Mouse (Mus musculus): ENCODE measurements at regions not wholly inside any gene's neighbourhood (a gene's known extent, or its start where the extent isn't known, plus 50 kb on each side); places are given as distances from the start of the nearest gene placed in this dataset.
"Not testable (repeated sequence)": the region's sequence is repeated elsewhere in the genome, so short reads cannot be mapped to it uniquely, and the experiment has no call there.

DNA sequence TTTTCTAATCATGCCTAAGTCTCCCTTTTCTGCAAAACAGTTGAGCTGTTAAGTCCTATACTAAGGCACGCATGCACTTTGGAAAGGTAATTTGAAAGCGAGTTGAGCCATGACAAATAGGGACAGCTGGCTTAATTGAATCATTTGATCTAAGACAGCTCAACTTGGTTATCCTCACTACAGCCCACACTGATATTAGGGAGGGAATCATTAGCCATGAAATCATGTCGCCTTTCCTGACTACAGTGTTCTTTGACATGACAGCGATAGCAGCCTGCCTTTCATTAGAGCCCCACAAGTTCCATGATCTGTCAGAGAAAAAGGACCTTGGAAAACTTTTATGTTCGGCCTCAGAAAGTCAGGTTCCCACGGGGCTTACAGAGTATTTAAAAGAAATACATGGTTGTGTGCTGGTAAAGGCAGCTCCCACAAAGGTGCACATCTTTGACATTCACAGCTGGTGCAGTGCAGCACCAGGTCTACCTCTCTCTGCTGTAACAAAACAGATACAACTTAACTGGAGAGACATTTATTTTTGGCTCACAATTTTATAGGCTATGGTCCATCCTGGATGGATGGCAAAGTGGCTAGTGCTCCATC, 803.5 kb downstream of the Cypt12 start:
- DNase-seq, result no peak

DNA sequence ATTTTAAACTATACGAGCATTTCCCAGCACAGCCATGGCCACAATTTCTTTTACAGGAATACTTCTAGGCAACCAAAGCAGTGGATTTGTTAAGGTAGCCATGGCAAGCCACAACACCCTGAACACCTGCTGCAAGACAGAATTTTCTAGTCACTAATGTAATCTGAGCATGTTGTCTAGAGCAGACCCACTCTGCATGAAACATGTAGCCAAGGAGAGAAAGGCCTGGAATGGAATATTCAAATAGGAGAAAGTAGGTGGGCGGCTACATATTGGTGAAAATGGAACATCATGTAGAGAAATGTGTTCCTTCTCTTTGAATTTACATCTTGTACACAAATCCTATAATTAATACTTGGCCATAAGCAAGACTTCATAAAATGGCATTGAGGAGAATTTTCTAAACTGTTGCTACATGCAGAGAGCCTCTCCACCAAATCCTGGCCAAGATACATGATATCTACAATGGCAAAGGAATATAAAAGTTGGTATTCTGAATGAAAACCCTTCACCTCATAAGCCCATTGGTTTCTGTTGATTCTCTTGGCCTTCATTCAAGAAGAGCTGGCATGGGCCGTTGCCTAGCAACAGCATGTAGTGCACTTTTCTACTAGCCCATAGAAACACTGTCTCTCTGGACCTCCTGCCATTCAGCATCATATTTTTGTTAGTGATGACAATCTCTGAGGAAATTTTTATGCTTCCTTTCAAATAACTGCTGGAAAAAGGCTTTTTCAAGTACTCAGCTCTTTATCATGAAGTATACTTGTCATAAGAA, 816.3 kb downstream of the Cypt12 start:
- DNase-seq, result peak; percentile 14

DNA sequence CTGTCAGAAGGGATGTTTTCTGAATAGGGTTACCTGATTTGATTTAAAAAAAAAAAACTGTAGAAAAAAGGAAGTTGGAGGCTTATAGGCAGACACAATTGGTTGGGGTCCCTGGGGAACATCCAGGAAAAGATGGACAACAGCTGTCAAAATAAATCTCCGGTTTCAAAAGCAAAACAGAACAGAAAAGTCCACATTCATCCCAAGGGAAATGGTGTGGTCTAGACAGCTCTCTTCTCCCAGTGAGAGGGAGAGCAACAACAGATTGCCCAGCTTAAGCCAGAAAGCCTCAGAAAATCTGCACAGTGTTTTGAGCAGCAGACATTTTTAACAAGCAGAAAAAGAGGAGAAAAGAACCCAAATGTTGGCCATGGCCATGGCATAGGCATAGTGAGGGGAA, 830.3 kb downstream of the Cypt12 start:
- no peak for DNase-seq

DNA sequence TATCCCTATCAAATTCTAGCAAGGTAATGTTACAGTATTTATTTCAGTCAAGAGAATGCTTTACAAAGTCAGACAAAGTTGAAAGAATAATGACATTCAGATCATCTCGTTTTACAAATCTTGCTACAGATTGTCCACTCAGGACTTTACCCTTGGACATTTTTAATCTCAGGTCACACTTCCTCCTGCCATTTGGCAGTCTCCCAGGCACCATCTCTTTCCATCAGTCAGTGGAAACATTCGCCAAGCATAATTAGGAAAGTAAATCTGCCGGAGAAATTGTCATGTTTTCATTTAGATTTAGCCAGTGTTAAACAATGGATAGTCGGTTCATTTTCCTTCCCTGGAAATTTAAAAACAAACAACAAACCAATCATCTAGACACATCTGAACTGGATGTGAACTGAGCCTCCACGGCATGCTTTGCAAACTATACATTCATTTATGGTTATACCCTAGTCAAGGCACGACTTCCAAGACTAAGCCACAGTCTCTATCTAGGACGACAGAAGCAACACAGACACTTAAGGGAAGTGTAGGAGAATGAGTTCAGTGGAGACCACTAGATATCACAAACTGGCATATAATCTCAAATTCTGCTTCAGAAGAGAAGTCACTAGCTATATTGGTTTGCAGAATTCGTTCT, 839.4 kb downstream of the Cypt12 start:
- peak; percentile 6 for DNase-seq

DNA sequence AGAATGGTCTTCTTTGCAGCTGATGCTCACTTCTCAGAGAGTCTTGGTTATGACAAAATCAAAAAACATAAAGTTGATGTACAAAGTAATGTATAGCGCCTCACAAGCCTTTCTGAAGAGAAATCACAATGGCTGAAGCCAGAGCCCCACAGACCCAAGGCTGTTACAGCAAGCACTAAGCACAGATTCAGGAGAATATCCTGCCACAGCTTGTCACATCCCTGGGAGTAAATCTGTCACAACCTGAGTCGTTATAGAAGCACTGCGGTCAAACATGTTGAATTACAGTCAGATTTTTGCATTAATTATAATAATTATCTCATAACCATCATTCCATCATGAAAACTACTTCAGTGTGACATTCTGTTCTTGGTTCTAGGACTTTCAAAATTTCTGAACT, 825.7 kb downstream of the 1700064H15Rik start:
- no peak for DNase-seq

DNA sequence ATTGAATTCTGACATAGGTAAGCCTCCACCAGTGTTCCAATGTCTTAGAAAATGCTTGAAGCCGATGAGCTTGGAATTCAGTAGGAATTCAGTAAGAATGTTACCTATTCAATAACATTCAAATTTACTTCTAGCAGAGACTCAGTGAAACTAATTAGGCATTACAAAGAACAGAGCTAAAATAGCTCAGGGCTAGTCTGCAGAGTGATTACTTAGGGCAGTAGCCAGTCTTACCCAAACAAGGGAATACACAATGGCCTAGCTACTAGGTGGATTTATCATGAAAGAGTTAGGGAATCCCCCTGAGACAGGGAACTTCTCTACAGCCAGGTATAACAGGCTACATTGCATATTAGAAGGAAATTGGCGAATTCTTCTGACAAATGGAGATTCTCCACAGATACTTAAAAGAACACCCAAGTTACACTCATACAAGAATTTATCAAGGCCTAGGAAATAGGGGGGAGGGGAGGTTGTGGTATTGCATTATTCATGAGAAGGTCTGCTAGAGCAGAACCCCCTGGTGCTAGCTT, 799.6 kb downstream of the 1700064H15Rik start:
- not testable (repeated sequence) for DNase-seq

DNA sequence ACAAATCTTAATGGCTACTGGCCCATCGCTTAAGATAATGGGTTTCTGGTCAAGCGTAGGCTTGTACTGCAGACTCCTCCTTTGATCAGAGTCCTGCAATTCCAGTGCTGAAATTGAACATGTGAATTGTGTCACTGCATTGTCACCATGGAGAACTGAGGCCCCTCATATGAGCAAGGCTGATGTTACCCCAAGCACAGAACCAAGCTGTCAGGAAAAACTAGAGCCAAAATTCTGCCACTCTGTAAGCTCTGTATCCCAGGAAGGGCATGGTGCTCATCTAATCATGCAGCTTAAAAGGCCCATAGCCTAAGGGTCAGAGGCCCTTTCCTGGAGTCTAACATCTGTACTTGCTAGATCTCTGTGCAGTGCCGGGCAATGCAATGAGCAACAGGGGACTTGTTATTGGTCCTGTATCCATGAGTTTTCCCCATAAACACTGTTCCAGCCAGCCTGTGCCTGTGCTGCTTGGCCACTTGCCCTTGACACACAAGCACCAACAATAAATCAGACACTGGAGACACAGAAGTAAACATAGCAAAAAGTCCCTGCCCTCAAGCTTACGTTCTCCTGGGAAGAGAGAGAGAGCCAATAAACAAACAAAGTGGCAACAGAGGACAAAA, 760.2 kb downstream of the 1700064H15Rik start:
- no peak for DNase-seq

DNA sequence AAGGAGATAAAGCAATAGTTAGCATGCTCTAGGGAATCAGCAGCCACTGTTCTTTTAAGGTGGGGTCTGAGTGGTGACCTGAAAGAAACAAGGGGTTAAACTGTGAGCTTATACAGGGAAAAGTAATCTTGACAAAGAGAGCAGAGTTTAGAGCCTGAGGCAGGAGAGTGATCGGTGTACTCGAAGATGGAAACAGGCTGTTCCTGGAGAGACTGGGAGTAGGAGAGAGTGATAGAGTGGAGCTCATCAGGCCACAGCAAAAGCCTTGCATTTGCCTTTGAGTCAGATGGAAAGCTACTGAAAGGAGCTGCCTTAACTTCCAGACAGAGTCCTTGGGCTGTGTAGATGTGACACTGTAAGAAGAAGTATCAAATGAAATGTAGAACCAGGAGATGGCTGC, 759.7 kb downstream of the 1700064H15Rik start:
- DNase-seq, result no peak

DNA sequence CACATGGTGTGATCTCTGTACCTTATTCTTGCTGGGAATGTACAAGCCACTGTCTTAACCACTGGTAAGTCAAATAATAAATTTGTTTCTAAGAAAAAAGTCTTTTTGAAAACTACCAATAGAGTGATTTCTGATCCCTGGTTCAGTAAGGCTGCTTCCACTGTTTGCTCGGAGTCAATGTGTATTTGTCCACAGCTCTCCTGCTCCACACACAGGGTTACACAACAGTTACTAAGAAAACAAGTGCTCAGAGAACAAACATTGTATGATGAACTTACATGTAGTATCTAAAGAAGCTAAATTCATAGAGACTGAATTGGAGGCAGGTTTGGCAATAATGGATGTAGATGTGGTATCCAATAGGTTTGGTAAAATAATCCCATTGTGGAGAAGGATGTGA, 751.4 kb downstream of the 1700064H15Rik start:
- DNase-seq, result no peak

DNA sequence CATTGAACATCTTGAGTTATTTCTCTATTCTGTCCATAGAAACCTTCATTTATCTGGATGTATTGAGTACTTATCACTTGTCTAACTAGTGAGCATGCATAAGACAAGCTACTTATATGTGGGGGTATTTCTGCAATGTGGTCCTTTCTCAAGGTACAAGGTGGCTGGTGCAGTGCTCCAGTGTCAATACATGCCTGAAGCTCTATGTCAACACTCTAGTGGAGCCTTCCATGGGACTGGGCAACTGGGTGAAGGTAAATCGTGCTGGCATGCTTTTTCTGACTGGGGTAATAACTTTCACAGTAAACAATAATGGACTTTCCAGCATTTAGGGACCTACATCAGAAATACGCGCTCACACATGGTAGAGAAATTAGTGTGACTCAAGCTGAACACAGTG, 750.9 kb downstream of the 1700064H15Rik start:
- DNase-seq, result no peak

DNA sequence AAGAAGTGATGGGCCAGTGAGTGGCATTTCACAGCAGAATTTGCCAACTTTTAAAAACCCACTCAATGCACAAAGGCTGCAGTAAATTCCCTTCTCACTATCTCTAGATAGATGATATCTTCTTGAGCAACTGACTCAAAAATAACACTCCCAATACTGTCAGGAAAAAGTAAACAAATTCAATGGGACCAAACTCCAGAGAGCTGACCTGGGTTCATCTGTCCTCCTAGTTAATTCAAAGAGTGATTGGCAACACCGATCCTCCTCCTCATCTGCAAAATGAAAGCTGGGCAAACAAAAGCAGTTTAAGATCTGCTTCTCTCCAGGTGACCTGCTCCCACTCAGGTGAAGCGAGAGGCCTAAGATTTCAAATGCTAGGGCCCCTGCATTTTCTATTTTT, 747.3 kb downstream of the 1700064H15Rik start:
- DNase-seq, result no peak

DNA sequence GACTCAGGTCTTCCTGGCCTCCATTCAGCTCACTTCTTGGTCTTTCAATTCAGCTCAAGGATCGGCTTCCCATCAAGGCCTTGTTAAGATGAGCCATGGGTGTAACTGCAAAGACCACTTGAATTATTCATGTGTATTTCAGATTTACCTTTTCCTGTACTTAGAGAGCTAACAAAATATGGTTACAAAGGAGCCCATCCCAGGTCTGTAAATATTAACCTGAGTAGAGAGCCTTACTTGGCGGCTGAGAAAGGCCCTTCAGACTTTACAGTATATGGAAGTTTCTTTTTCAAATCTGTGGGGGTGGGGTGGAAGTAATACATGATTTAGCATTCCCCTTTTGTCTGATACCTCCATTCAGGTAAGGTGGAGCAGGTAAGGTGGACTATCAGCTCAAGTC, 735.7 kb downstream of the 1700064H15Rik start:
- DNase-seq, result no peak

DNA sequence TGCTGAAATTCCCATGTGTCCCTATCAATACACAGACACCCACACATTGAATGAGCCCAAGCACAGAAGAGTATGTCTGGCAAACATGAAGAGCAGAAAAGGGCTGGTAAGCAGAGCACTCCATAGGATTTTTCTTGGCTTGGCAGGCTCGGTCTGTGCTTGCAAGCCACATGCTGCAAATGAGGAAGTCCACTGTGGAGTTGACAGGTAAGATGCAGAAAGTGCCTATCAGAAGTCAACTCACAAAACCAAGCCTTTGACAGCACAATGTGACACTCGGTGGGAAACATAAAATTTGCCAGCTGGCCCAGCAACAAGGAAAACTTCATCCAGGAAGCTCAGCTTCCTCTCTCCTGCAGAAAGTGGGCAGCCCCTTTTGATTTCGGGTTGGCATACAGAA, 722.7 kb downstream of the 1700064H15Rik start:
- DNase-seq, result peak; percentile 3

DNA sequence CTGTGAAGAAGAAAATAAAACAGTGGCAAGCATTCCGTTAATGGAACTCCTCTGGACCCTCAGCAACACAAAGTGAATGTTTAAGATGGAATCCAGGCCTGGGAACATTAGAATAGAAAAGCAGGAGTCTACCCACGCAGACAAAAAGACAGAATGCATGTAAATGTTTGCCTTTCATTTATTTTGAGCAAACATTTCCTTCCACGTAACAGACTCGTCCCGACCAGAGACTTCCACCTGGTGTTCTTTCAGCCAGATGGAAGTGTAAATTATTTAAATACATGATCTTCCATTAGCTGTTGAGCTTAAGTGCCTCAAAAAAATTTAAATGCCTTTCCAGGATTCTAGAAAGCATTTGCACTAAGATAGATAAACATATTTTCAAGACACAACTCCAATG, 722.3 kb downstream of the 1700064H15Rik start:
- DNase-seq, result no peak

DNA sequence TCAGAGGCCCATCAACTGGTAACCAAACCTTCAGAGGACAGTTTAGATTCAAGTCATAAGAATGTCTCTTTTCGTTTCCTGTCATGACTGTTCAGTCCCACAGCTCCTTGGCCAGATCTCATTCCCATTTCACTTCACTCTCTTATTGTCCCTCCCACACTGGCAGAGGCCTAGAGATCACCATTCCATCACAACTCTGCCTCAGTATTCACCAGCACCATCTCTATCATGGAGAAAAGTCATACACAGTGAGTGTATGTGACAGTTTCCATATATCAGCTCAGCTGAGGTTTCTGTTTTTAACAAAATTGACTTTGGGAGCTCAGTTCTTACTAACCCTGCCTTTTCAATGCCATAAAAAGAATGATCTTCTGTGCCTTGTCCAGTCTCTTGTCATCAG, 719.7 kb downstream of the 1700064H15Rik start:
- no peak for DNase-seq

DNA sequence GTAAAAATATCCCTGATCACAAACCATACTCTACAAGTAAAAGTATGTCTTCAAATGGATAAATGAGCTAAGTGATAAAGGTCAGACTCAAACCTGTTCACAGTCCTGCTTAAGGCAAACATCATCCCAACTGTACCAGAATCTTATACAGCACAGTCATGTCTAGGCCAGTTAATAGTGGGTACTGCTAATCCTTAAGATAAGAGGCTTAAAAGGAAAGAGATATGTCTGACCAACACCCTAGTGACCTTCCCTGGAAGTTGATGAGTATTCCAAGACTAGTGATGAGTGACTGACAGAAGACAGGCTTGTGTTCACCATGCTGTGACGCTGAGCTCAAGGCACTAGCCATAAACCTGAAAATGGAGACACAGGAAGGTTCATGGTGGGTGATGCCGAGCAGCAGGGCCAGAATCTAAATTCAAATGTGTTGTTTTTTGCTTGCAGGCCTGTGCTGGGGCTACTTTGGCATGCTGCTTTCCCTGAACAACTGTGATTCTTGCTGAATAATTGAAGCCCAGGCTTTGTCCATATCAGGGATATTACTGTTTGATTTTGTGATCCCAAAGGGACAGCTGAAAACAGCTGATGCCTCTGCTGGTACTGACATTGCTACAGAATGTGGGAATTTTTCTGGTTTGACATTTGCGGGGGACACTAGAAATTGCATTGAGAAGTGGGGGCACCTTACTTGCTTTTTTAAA, 699.9 kb downstream of the 1700064H15Rik start:
- no peak for DNase-seq

DNA sequence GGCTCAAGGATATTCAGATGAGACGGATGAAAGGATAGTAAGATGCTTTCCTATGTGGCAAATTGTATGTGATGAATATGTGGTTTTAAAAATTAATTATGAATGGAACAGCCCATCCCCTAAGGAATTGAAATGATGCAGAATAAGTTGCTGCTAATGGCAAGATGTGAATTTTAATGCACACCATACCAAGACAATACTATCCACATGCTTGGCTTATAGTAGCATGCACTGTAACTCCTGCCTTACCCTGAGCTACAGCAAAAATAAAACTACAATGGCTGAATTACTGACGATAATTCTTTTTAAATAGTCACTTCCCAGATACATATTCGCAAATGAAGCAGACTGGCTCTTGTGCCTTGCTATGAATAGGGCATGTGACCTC, 699.4 kb downstream of the 1700064H15Rik start:
- no peak for DNase-seq

DNA sequence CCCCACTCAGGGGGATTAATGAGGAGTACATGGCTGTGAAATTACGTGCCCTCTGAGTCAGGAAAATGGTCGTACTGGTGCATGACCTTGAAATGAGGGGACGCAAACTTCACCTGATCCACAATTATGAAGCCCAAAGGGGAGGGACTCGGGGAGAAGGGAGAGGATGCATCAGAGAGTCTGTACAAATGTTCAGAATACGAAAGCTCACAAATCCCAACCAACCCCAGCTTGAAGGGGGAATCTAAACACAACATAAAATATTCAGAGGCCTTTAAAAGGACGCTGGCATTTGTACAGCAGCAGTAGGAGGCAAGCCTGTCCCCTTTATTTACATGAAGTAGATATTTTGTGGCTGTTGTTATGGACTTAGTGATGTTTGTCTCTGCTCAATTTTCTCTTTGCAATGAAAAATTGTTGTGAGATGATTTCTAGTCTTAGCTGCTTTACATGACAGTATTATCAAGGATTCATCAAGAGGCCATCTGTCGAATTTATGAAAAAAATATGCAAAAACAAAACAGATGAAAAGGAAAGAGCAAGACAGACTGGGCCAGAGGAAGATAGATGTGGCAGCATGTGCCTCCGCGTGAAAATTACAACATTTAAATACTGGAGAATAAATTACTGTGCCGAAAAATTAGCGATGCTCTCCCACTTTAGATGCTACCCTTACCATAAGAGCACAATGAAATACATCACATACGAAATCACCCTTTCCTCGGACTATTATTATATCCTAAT, 695.3 kb downstream of the 1700064H15Rik start:
- DNase-seq, result no peak

DNA sequence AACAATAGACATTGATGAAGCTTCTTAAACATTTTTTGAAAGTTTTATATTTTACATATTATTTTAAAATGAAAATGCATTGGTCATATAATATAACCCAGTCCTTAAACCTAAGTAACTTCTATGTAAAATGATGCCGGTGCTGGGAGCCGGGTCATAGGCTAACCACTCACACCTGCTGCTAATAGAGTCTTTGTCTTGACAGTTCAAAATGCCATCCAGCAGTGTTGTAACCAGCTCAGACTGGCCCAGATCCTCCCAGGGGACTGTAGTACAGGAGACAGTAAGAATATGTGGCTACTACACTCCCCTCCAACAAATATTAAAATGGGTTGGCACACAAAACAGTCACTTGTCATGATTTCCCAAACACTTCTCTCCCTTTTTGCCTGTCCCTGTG, 693.6 kb downstream of the 1700064H15Rik start:
- DNase-seq, result no peak

DNA sequence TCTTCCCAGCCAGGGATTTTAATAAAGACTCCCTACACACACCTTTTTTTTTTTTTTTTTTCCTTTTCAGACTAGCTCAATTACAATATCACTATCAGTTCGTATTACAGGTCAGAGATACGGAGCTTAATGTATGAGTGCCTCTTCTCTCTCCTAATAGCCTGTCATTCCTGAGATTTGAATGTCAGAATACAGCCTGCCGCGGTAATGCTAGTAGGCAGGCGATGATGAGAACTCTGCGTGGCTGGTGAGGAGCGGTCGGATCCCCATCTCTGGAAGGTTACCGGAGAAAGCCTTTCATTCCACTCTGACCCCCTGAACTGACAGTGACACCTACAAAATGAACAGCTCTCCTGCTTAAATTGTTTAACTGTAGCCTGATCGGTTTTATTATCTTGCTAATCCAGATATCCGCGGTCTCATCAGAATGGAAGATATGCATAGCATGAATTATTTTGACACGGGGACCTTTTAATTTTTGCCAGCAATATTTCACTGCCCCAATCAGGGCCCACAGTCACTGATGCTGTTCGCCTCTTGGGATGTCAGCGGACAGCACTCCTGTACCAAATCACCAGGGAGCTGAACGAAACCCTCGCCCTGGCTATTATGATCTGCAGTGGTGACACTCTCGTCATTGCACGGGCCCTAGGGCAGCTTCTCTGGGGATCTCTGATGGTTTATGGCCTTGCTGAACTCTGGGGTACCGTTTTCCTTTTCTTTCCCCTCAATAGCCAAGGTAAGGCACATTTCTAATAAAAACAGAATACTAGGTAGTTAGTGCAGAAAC, 690.9 kb downstream of the 1700064H15Rik start:
- DNase-seq, result no peak
